Mouse (Mus musculus): ENCODE measurements at regions not wholly inside any gene's neighbourhood (a gene's known extent, or its start where the extent isn't known, plus 50 kb on each side); places are given as distances from the start of the nearest gene placed in this dataset.
"Not testable (repeated sequence)": the region's sequence is repeated elsewhere in the genome, so short reads cannot be mapped to it uniquely, and the experiment has no call there.

GRCm38 (mm10) chr3:40425183-40425844 is 105.8 kb upstream of the Intu start:
- DNase-seq; intact Hi-C loops (cut with DNase I): not testable (repeated sequence)

GRCm38 (mm10) chr3:40426070-40426469 is 105.0 kb upstream of the Intu start:
- no peak for DNase-seq
- intact Hi-C loops (cut with DNase I): no loop called here

- intact Hi-C loops (cut with DNase I): no loop called here
- DNase-seq: no peak
Observed at GRCm38 (mm10) chr3:40428021-40428420, 103.1 kb upstream of the Intu start.

DNA sequence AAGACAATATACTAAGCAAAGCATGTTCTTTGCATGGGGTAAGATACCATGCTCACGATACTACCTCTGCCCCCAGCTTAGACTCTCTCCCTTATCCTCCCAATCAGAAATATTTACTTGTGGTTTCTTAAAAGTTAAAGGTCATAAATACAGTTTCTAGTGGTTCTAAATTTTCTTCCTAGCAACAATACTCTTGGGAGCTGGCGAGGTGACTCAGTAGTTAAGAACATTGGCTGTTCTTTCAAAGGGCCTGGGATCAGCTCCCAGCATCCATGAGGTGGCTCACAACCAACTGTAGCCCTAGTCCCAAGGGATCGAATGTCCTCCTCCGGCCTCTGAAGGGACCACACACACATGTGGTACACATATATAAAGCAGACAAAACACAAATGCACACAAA is 92.8 kb upstream of the Intu start:
- intact Hi-C loops (cut with DNase I): no loop called here
- DNase-seq: no peak

- DNase-seq: no peak
- intact Hi-C loops (cut with DNase I): loop anchor here (5.0 kb wide), 1 partner anchor 1554 kb away; the partner anchor contains the start of gene Fat4
Observed at GRCm38 (mm10) chr3:40441092-40442036, 89.7 kb upstream of the Intu start.

DNA sequence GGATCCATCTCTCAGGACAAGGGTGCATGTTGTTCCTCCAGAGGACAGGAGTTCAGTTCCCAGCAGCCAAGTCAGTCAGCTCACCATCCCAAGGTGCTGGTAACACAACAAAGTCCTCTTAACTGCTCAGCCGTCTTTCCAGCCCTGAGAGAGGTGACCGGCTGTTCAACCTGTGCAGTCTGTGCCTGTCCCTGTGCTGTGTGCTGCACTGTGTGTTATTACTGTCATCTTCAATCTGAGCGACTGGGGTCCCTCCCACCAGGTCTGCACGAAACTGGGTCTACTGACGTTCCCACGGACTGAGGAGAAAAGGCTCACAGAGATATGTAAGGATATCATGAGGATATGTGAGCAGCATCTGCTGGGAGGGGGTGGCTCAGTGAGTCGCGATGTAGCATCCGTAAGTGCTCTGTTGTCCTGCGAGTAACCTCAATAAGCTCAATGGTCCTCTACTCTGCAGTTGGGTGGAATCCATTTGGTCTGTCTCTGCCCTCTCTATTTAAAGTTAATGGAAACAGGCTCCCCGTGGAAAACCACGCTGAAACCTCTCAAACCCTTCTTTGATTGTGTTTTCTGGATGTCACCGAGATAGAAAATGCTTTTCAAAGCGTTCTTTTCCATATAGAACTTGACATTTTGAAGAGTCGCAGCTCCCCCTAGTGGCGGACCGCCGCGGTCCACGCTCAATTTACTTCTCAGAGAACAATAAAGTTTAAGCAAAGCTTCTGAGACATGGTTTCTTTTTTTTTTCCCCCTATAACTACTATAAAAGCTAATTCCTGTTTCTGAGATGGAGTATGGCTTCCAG is 87.1 kb upstream of the Intu start:
- intact Hi-C loops (cut with DNase I): loop anchor here (5.0 kb wide), 1 partner anchor 1557 kb away; the partner anchor contains the start of gene Fat4
- DNase-seq: peak in 1 of 2 experiments; percentile 24

DNA sequence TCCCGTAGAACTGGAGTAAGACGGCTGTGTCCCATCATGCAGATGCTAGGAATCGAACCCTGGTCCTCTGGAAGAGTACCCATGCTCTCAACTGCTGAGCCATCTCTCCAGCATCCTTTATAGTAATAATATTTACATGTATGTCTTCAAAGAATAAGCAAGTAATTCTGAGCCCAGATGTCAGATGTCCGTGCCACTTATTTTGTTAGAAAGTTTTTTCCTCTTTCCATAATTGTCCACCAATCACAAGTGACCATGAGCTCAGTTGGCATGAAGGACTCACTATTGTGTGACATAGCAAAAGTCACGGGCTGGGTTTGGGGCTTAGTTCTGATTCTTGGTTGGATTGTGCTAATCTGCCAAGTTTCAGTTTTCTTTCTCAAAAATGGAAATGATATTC is 78.1 kb upstream of the Intu start:
- no peak for DNase-seq
- intact Hi-C loops (cut with DNase I): no loop called here

GRCm38 (mm10) chr3:40453552-40453951 is 77.5 kb upstream of the Intu start:
- intact Hi-C loops (cut with DNase I): no loop called here
- DNase-seq: no peak

- no peak for DNase-seq
- intact Hi-C loops (cut with DNase I): no loop called here
Observed at GRCm38 (mm10) chr3:40456070-40456469, 75.0 kb upstream of the Intu start.

DNA sequence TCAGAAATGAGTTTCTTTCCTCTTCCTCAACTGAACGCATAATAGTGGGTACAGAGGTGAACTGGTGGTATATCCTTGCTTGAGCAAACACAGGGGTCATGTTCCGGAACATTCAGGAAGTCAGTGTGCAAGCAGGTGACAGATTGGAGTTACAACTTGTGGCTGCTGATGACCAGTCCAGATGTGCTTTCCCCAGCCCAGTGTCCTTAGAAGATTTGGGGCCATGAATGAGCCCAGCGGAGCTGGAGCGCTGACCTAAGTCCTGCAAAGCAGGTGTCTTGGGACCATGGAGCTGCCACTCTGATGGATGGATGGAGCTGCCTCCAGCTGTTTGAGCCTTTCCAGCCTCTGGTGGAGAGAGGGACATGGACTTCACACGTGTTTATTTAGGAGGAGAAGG is 72.6 kb upstream of the Intu start:
- DNase-seq: no peak
- intact Hi-C loops (cut with DNase I): no loop called here

- intact Hi-C loops (cut with DNase I): no loop called here
- no peak for DNase-seq
Observed at GRCm38 (mm10) chr3:40463446-40463845, 67.6 kb upstream of the Intu start.

- intact Hi-C loops (cut with DNase I): no loop called here
- DNase-seq: no peak
Observed at GRCm38 (mm10) chr3:40470101-40470500, 61.0 kb upstream of the Intu start.

GRCm38 (mm10) chr3:40472766-40473165 is 58.3 kb upstream of the Intu start:
- DNase-seq: no peak
- intact Hi-C loops (cut with DNase I): no loop called here

GRCm38 (mm10) chr3:40480258-40480951 is 50.7 kb upstream of the Intu start:
- DNase-seq: no peak
- intact Hi-C loops (cut with DNase I): no loop called here

Data from gastrocnemius, postnatal 36 days (tissue).